Mouse (Mus musculus) layer of hippocampus, adult 9-11 months (tissue): Measurements from ENCODE around the gene Alg3.

Experiments
- DNase-seq: peaks from one replicate; pipeline ENCODE4 v3.0.0; 2022

The Alg3 gene

DNA sequence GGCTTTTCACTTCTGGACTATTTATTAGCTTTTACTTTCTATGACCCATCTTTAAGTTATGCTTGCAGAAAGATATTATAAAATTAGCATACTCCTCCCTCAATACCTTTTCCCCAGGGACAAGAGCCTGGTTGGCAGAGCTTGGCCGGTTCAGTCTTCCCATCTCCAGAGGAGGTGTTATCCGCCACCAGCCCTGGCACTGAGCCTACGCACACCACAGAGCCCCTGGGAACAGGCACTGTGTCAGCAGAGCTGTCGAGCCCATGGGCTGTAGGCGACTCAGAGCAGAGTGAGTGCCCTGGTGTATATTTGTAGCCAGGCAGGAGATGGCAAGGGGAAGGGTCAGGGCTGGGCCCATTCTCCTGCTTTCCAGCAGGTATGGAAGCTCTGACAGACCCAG, 11.0 kb downstream of the Alg3 start:
- DNase-seq: no peak

DNA sequence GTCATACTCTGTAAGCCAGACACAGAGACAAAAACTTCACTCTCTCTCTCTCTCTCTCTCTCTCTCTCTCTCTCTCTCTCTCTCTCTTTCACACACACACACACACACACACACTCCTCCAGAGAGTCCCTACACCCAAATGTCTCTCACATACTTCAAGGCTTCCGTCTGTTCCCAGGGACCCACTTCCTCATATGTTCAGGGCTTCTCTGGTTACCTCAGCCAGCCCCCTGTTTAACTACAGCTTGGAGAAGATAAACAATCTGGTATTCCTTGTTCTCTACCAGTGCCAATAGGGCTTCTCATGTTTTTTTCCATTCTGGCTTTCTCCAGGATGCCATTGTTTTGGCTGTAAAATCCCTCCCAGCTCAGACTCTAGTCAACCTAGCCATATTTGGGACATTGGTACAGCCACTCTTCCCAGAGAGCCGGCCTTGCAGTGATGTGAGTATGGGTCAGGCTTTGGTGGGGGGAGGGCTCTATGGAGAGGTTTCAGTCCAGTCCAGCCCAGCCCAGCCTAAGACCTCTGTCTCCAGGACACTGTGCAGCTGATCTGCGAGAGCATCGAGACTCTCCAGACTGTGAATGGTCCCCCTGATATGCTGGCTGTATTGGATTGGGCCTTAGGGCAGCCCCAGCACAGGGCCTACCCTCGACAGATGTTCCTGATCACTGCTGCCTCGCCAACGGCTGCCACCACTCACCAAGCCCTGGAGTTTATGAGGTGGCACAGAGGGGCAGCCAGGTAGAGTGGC, 14.7 kb downstream of the Alg3 start:
- no peak for DNase-seq

DNA sequence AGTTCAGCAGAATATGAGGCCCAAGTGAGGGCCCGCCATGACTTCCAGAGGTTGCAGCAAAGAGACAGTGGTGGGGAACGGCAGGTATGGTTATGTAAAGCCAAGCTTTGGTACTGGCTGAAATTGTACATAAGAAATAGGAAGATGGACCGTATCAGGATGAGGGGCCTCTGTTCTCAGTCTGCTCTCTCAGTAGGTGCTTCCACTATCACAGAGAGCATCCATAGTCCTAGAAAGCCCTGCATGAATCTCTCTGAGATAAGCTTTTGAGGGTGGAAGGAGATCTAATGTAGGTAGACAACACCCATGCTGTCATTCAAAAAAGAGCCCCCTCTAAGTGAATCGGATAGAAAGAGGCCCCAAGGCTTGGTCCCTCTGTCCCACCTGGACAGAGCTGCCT, 15.8 kb downstream of the Alg3 start:
- no peak for DNase-seq

GRCm38 (mm10) chr16:20595060-20595673, 16.4 kb downstream of the Alg3 start:
- no peak for DNase-seq

DNA sequence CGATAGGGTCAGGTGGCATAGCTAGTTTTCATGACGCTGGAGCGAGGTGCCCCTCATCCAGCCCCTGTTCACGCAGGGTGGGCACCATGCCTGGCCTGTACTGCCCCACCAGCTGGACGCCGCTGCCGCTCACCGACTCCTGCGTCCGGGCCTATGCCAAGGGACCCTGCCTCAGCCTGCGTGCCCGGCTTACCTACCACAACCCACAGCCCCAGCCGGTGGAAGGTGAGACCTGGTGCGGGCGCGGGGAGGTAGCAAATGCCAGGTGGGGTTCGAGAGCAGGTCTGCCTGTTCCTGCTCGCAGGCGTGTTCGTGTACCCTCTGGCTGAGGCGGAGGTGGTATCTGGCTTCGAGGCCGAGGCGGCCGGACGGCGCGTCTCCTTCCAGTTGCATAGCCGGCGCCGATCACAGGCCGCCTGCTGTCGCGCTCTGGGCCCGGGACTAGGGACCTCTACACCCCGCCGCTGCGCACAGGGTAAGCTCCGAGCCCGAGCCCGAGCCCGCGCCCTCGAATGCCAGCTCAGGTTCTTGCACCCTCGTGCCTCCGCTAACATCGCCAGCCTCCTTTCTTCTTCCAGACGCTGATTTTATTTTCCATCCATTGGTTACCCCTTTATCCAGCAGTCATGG, 20.3 kb downstream of the Alg3 start:
- no peak for DNase-seq

DNA sequence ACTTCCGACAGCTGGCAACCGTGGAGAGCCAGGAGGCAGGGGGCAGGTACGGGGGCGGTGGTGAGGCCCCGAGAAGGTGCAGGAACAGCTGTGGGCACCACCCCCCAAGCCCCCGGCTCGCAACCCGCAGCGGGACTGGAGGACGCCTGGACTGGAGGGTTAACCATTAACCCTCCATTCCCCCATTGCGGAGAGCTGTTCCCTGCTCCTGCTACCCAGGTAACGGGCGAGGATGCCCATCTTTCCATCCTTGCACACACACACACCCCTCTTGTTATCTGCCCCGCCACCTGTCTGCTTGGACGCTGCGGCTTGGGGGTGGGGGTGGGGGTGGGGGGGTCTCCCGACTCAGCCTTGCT, 20.9 kb downstream of the Alg3 start:
- no peak for DNase-seq

- DNase-seq: peak; percentile 47
Observed at GRCm38 (mm10) chr16:20589939-20590679, 21.4 kb downstream of the Alg3 start.

DNA sequence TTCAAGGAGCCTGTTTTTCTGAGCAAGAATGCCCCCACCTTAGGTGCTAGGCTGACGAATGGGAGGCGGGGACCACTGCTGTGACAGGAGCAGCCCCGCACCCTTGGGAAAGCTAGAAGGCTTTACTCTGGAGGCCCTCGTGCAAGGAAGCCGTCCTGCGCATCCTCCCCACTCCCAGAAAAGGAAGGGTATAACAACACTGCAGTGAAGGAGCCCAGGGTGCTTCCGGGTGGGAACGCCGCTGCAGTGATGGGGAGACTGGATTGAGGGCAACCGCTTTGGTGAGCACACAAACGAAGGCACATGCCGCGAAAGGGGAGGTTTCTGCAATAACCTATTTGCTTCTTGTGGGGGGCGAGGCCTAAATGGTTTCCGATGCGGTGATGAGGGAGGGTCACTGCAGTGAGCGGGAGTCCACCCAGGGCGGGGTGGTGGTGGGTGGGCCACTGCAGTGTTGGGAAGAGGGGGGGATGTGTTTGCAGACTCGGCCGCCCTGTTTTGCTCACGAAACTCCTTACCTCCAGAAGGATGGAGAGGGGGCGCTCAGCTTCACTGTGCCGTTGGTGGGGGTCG, 22.1 kb downstream of the Alg3 start, which contains the start of gene Vwa5b2:
Gene Vwa5b2, plus strand, starts transcription at position 106 of the 573 bp plus-strand sequence.
- DNase-seq: no peak

- no peak for DNase-seq
Observed at GRCm38 (mm10) chr16:20565075-20565474, 46.5 kb downstream of the Alg3 start.

GRCm38 (mm10) chr16:20557381-20557780, 54.2 kb downstream of the Alg3 start:
- DNase-seq: no peak
